Mouse (Mus musculus): Measurements from ENCODE around the gene Capn11.
A peak's percentile ranks its signal among the peaks of the same experiment; 100 is the strongest.

Gene Capn11

DNA sequence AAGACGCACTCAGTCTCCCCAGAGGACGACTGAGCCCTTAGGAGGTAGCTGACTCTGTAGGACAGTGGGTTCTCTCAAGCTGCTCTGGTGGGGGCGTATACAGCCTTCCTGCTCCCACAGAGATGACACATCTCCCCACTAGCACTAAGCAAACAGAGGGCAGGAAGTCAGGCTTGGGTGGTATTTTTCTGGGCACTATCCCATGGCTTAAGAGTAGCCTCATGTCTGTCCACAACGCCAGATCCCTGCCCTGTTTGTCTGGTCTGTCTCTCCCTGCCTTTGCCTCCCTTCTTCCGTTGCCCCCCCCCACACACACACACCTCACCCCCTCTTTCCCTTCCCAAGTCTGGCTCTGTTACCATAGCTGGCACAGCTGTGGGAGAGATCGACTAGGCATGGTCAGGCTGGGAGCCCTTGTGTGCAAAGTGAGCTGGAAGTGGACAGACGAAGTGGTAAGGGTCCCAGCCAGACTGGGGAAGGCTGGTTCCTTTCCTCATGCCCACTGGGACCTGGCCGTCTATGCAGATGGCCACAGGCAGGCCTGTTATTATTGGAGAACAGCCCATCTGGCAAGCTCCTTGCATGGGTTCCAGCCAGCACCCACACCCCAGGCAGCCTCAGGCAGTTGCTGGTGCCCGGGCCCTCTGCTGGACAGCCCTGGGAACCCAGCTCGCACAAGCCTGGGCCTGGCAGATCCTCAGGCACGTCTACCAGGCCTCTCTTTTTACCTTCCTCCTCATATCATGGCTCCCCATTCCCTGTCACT is 62.3 kb downstream of the Capn11 start:
- DNase-seq, result peak; percentile 70 to 71

DNA sequence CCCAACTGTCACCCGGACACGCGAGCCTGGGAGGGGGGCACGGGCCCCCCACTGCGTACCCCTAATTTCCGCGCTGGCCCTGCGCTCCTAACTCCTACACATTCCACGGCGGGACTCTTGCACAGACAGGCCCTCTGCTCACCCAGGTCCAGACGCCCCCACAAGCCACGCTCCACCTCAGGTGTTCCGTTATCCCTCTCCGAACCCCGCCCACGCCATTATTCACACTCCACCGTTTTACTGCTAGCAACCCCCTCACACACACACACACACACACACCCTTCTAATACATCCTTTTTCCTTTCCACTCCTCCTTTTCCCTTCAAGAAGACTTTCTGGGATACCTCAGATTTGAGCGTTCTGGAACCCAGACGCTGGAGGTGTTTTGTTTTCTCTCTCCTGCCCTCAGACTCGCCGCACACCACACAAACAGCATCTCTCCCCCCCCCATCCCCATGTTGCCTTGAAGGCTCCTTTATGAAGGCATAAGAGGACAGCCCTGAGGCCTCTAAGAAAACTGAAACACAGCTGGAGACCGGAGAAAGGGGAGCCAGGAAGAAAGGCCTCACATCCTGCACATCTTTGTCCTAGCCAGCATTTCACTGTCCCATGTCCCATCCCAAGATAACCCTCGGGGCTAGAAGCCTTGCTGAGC is 63.3 kb downstream of the Capn11 start:
- peak in 1 of 2 experiments; percentile 47 for DNase-seq

DNA sequence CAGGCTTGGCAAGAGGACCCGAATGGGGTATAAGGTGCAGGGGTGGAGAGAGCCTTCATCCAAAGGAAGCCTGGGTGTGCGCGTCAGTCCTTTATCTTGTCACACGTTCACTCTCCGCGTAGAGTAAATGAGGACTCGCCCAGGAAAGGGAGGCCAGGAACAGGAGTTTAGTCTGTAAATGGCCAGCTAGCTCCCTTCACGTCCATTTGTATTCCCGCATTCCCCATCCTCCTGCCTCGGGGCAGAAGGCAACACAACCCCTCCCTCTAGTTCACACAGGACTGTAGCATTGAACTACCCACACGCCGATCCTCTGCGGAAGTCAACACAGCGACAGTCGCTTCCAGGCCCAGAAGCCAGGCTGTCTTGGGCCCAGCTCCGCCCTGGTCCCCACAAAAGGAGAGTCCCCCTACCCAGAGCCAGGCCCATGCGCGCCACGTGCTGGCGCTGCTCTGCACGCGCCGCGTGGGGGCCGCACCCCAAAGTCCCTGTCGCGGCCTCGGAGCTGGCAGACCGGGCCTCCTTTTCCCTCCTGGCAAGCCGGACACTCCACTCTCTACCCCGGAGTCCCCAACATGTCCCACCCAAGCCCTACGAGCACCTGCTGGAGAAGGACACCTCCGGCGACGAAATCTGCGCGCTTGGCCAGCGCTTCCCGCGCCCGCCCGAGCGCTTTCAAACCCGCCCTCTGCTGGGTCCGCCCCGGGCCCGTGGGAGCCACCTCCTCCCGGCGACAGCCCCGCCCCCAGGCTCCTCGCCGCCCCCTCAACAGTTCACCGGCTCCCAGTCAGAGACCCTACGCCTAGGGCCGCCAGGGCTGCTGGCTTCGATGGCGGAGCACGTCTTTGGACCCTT is 64.0 kb downstream of the Capn11 start:
- peak; percentile 78 to 79 for DNase-seq

DNA sequence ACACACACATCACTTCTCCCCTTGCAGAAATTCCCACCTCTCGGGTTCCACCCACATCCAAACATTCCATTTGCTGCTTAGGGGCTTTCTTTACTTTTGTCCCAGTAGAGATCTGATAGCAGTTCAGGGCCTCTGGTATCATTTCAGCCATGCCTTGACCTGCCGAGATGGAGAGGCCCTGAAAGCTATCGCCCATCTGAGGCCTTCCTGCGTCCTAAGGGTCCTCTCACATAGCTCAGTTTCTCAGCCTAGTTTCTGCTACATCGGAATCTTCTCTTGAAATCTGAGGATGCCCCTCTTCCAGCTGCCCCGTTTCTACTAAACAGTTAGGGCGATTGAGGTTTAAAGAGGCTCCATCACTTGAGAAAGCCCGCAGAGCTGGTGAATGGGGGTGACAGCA is 64.9 kb downstream of the Capn11 start:
- DNase-seq, result peak in 1 of 2 experiments; percentile 15

DNA sequence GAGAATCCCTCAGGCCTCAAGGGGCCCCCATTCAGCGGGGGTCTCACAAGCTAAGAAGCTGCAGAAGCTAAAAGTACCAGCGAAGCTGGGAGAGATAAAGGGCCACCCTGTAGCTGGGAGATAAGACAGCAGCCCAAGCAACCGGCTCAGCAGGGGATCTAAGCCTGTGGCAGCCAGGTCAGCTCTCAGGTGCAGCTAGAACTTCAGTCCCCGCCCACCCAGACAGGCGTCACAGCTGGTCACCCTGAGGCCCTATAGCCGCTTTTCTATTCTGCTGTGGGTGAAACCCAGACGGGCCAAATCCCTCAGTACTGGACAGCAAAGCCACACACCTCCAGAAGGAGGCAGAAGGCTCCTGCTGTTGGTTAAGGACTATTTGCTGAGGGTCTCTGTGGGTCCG is 65.6 kb downstream of the Capn11 start:
- peak; percentile 17 to 37 for DNase-seq

DNA sequence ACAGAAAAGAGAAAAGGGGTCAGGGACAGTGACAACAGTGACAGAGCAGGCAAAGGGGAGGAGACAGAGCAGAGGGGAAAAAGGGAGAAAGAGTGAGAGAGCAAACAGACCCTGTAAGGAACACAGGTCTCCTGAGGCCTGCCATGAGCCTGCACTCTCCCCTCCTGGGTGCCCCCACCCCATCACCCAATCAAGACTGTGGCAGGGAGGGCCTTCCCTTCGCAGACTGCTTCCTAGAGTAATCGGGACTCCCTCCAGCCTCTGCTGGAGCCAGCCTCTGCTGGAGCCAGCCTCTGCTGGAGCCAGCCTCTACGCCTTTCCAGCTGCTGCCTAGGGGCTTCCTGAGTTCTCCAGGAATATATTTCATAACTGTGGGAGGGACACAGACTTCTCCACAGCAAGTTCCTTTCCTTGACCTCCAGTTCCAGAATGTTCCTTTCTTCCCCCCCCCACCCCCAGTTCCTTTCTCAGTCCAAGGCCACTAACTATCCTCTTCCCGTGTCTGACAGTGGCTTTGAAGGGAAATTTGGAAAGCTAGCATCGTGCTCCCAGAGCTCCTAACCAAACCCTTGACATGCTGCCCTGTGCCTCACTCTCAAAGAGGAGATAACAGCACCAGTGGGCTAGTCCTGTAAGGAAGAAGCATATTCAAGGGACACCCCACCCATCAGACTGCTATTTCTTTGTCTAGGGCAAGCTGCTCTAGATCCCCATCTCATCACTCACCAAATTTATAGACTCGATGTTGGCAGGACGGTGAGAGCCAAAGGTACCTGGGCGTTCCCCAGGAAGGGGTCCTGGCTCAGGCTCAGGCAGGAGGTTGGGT is 66.3 kb downstream of the Capn11 start:
- DNase-seq, result peak; percentile 33 to 49

DNA sequence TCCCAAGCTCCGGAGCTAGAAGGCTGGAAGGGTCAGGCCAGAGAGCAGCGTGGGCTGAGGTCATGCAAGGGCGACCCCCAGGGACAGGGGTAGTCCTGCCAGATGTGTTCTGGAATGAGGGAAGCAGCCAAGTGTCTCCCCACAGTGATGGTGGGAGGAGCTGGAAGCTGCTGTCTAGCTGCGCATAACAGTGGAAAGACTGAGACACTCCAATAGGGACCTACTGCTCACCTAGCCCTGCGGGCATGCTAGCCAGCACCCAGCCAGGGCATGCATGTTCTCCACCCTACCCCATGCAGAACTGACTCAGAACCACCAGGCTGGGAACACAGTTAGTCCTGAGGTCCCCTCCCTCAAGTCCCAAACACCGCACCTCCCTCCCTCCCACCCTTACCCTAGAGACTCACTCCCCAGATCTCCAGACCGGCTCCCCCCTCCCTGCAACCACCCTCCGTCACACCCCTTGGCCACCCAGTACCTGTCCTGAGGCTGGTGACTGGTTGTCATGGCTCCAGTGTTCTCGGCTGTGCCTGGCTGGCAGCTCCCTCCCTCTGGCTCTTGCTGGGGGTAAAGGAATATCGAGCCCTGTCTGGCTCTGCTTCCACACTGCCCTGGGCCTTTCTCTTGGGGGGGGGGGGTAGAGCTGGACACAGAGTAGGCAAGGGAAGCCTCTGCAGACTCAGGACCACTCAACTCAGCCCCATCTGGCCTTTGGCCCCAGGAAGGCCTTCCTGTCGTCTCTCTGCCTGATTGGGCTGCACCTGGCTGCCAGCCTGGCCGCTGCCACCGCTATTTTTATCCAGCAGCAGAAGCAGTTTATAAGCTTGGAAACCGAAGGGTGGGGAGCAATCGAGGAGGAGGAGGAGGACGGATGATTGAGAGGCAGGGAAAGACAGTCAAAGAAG is 67.2 kb downstream of the Capn11 start:
- peak; percentile 59 to 61 for DNase-seq

DNA sequence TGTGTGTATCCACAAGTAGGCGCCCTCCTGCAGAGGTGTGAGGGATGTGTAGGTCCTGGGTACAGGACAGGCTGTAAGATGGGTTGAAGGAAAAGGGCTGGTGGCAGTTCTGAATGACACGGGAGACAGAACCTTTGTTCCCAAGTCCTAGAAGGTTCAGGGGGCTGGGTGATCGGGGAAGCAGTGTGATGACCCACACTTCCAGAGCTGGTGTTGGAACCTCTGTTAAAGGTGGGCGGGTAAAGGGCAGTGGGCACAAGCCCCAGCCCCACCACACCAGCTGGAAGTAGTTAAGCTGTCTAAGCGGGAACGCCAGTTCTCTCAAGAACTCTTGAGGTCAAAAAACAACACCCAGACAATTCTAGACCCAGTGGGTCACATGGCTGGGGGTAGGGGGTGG is 68.7 kb downstream of the Capn11 start:
- peak in 1 of 2 experiments; percentile 6 for DNase-seq

DNA sequence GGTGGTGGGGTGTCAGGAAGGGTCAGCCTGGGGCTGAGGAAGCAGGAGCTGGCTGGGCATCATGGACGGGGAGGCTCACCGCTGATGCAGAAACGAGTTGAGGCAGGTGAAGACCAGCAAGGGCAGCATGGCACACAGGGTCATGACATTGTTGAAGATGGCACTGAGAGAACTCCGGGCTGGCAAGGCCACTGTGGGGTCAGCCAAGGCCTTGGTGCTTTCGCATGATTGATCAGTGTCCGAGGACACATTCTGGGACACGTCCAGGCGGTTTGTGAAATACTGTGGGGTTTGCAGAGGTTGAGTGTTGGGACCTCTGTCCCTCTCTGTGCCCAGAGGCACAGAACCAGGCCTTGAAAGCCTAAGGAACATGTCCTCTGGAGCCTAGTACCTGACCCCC is 69.3 kb downstream of the Capn11 start:
- peak in 1 of 2 experiments; percentile 22 for DNase-seq

DNA sequence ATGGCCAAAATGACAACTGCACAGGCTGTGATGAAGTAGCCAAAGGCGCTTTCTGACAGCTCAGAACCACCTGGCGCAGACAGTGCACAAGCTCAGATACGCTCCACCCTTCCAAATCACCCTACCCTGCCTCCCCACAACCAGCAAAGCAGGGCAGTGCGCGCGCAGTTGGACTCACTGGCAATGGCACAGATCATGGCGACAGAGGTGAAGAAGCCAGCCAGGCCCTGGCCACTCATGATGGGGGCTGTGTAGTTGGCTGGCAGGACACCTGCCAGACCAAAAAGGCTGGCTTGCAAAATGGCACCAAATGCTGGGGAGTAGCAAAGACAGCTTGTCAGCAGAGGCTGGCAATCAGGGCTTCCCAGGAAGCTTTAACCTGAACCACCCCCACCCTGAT is 69.9 kb downstream of the Capn11 start:
- DNase-seq, result peak; percentile 52 to 54

DNA sequence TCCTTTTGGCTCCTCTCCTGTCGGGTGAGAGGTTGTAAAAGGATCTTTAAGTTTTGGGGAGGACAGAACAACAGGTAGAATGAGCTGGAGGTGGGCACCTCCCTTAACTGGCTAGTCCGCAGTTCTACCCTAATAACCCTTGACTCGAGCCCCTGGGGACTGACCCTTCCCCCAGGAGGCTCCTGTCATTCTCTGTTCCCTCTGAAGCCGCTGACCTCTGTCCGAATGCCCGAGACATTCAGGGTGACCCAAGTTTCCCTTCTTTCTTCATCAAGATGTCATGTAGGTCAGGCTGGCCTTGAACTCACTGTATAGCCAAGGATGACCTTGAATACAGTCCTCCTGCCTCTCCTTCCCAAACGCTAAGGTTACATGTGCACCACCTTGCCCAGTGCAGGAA is 70.8 kb downstream of the Capn11 start:
- peak in 1 of 2 experiments; percentile 2 for DNase-seq

DNA sequence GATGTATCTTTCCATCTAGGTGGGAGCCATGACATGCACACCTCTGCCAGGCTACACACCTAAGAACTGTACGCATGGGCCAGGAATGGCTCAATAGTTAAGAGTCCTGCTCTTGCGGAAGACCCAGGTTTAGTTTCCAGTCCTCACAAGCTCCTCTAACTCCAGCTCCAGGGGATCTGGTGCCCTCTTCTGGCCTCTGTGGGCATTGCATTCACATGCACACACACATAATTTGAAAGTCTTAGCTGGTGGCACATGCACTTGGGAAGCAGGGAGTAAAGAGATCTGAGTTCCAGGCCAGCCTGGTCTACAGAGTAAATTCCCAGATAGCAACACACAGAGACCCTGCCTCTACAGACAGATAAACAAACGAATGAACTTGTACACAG is 72.7 kb downstream of the Capn11 start:
- DNase-seq, result peak in 1 of 2 experiments; percentile 29

DNA sequence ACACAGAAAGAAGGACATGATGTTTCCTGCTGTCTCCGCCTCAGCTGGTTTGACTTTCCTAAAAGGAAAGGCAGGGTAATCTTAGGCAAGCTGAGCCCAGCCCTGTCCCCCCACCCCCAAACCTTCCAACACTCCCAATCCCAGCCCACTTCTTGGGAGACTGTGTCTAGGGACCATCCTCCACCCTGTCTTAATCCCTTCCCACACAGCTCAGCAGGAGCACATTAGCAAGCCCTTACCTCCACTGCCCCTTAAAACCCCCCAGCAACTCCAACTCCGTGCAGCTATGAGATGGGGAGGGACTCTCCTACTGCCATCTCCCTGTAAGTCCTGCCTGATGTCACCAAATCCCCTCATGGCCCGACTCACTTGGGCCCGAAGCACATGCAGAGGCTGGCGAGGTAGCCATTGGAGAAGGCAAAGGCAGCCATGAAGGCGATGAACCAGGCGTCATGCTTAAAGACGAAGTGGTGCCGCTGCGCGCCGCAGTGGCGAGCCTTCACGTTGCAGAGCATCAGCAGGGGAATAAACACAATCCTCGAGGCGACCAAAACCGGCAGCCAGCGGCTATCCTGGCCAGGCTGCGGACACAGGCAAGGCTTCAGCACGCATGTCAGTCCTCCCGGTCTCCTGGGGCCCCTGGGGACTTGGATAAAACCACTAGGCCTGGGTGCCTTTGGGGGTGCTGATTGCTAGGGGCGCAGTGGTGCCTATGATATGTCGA is 73.2 kb downstream of the Capn11 start:
- DNase-seq, result peak in 1 of 2 experiments; percentile 11

DNA sequence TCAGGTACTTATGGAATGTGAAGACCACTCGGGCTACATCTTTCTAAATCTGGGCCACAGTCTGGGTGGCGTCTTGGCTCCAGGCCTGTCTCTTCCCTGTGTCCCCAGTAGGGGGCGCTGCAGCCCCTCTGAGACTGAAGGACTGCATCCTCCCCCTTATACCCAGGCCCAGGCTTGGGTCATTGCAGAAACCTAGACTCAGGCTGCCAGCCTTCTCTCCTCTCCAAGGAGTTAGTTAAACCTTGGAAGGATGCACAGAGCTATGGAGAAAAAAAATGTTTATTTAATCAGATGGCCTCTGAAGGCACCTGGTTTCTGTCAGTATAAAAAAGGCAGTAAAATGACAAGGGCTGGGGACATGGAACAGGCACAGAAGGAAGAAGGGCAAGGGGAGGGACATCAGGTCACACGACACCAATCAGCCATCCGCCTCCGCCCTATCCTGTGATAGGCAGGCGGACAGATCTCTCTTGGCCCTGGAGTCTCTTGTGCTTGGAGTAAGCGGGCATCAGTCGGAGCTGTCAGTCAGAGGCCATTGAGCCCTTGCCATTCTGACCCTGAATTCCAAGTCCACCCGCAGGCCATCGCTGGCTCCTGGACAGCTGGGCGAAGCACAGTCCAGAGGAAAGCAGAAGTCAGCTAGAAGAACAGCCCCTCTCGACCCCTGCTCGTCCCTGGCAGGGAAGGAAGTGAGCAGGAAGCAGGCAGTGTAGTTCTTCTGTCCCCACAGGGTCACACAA is 74.0 kb downstream of the Capn11 start:
- peak; percentile 72 to 84 for DNase-seq

DNA sequence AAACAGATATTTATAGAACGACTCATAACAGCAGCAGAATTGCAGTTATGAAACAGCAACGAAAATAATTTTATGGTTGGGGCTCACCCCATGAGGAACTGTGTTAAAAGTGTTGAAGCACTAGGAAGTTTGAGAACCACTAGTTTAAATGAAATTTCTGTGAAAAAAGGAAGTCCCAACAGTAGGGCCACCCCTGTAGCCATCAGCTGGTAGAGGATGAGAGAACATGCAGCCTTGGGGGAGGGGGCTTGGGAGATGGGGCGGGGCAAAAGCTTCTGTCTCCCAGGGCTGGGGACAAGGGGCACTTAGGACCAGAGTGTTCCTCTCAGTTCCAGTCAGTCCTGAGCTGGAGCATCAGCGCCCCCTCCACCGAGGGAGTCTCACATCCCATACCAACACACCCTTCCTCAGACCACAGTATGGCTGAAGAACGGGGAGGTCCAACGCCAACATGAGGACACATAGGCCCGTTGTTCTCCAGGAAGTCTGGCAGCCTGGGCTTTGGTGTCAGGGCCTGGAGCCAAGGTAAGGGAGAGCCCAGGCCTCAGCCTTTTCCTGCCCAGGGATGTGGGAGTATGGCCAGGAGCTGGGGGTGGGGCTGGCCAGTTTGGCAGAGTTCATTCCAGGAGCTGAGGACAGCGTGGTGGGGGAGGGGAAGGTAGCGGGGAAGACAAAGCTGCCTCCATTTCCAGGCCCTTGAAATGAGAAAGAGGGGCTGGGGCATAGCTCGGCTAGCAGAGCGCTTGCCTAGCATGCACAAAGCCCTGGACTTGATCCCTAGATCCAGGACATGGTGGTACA is 74.8 kb downstream of the Capn11 start:
- peak; percentile 70 to 73 for DNase-seq

DNA sequence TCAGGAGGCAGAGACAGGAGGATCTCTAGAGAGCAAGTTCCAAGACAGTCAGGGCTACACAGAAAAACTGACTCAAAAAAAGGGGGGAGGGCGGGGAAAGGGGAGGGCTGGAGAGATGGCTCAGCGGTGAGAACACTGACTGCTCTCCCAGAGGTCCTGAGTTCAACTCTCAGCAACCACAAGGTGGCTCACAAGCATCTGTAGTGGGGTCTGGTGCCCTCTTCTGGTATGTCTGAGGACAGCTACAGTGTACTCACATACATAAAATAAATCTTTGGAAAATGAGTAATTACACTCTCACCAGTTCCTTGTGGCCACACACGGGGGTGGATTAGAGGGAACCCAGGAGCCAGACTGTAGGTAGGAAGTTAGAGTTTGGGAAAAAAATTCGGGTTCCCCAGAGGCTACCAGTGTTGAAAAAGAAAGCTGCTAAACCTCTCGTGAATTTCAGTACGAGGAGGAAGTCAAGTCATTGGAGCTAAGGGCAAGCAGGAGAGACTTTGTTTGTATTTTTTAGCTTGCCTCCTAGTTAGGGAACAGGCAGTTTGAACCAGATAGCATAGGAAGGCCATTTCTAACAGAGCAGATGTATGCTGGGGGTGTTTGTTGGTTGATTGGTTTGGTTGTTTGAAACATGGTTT is 76.3 kb downstream of the Capn11 start:
- DNase-seq, result peak in 1 of 2 experiments; percentile 34

DNA sequence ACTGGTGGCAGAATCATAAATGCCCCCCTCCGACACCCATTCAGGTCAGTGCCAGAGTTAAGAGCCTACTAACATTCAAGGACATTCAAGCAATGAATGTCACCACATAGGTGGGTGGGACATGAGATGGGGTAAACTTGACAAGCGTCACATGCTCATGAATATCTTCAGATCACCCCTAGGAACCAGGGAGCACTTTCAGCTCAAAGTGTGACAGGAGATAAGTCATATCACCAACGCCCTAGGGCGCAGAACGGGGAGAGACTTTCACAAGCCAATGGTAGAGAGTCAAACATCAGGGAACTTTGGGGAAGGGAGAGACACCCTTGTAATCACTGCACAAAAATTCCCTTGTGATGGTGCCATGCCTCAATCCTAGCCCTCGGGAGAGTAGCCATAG is 76.9 kb downstream of the Capn11 start:
- DNase-seq, result no peak

DNA sequence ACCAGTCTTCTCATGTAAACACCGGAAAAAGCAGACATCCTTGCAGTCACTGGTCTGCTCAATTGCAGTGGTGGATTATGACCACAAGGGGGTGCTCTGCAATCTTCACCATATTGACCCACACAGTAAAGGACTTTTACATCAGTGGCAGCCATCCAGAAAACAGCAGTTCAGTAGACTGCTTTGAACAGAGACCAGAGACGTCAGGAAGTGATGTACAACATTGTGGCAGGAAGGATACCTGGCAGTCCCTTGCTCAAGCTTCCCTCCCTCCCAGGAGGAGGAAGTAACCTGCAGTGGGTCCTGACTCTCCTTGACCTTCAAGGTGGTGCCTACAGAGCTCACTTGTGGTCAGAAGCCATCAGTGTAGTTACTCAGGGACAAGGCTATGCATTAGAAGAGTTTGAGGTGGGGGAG is 77.5 kb downstream of the Capn11 start:
- DNase-seq, result peak; percentile 70 to 77

Measured in cerebellum, adult 18-20 months (tissue).